Mouse (Mus musculus) right cerebral cortex, postnatal 4 days (tissue): Measurements from ENCODE around the gene Tmem35b.
"Not testable (repeated sequence)": the region's sequence is repeated elsewhere in the genome, so short reads cannot be mapped to it uniquely, and the experiment has no call there.

Source experiments
- DNase-seq: peaks from one replicate; pipeline ENCODE4 v3.0.0-alpha.2; 2022

The Tmem35b gene

GRCm38 (mm10) chr4:127123391-127123790, at the start of gene Tmem35b:
TSS of gene Tmem35b (plus strand) at chr4:127123691.
- DNase-seq = no peak

GRCm38 (mm10) chr4:127074915-127075314, 48.6 kb upstream of the Tmem35b start:
- no peak for DNase-seq

GRCm38 (mm10) chr4:127076875-127077548, 46.5 kb upstream of the Tmem35b start, which contains the start of gene Zmym6:
TSS of gene Zmym6 (plus strand) at chr4:127077383.
- peak; percentile 96 for DNase-seq

- DNase-seq = no peak
Observed at GRCm38 (mm10) chr4:127080806-127081205, 42.7 kb upstream of the Tmem35b start.

GRCm38 (mm10) chr4:127083131-127083530, 40.4 kb upstream of the Tmem35b start:
- DNase-seq = no peak

- DNase-seq = no peak
Observed at GRCm38 (mm10) chr4:127085761-127086160, 37.7 kb upstream of the Tmem35b start.

GRCm38 (mm10) chr4:127091188-127091587, 32.3 kb upstream of the Tmem35b start:
- no peak for DNase-seq

GRCm38 (mm10) chr4:127095090-127095489, 28.4 kb upstream of the Tmem35b start:
- DNase-seq = no peak

GRCm38 (mm10) chr4:127099552-127099951, 23.9 kb upstream of the Tmem35b start:
- DNase-seq = not testable (repeated sequence)

GRCm38 (mm10) chr4:127107566-127107965, 15.9 kb upstream of the Tmem35b start:
- DNase-seq = no peak

- no peak for DNase-seq
Observed at GRCm38 (mm10) chr4:127110570-127110969, 12.9 kb upstream of the Tmem35b start.

GRCm38 (mm10) chr4:127124331-127124730, 840 bp downstream of the Tmem35b start:
- no peak for DNase-seq

- peak; percentile 77 for DNase-seq
Observed at GRCm38 (mm10) chr4:127125834-127126463, 2.5 kb downstream of the Tmem35b start.

- DNase-seq = no peak
Observed at GRCm38 (mm10) chr4:127134687-127135086, 11.2 kb downstream of the Tmem35b start.

- DNase-seq = no peak
Observed at GRCm38 (mm10) chr4:127137591-127137990, 14.1 kb downstream of the Tmem35b start.

GRCm38 (mm10) chr4:127138486-127138885, 15.0 kb downstream of the Tmem35b start:
- peak; percentile 4 for DNase-seq

- DNase-seq = no peak
Observed at GRCm38 (mm10) chr4:127150031-127150430, 26.5 kb downstream of the Tmem35b start.

GRCm38 (mm10) chr4:127153345-127153744, 29.9 kb downstream of the Tmem35b start:
- DNase-seq = no peak

GRCm38 (mm10) chr4:127155757-127156156, 32.3 kb downstream of the Tmem35b start:
- no peak for DNase-seq

GRCm38 (mm10) chr4:127157746-127158145, 34.3 kb downstream of the Tmem35b start:
- DNase-seq = no peak

GRCm38 (mm10) chr4:127163926-127164325, 40.4 kb downstream of the Tmem35b start:
- DNase-seq = no peak

GRCm38 (mm10) chr4:127167096-127167495, 43.6 kb downstream of the Tmem35b start:
- no peak for DNase-seq

GRCm38 (mm10) chr4:127167731-127168130, 44.2 kb downstream of the Tmem35b start:
- no peak for DNase-seq

GRCm38 (mm10) chr4:127168211-127168913, 44.9 kb downstream of the Tmem35b start:
- peak; percentile 82 for DNase-seq
